Comparison of ENCODE assay signal across 7 mouse cellular contexts in the genomic region with DNA sequence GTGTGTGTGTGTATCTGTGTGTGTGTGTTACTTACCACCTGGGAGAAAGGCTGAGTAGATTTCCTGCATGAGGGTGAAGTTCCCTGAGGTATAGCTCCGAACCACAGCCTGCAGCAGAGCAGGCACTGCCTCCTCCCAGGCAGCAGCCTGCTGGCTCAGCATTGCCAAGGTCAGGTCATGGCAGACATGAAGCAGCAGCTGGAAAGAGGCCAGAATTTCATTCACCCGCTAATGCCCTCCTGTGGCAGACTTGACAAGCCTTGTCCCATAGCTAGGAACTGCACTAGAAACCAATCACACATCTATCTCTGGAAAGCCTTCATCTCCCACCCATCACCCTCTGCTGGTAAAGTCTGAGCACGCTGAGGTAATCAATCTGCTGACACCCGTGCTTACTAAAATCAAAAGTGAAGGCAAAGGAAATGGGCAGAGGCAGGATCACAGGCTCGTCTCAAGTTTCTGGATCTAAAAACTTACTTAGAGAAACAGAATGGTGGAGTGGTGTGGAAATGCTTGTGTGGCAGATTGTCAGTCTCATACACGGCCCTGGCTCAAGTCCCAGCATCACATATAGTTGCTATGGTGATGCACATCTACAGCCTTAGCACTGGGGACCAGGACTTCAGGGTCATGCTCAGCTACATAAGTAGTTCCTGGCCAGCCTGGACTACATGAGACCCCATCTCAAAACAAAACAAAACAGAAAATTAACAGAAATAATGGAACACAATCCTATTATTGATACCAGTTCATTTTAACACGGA. TPM values are rescaled to one million over a fixed set of nuclear protein-coding genes. Genes with fewer than 3 reads are reported as not detected.
A peak's percentile ranks its signal among the peaks of the same experiment; 100 is the strongest.
DNase-seq lines count a peak whose midpoint lies in the region; ATAC-seq lines count a peak whose summit lies in the region.

No protein-coding gene starts in this region.

- H3K4me3 ChIP-seq in neural tube, embryonic 14.5 days (ENCODE audit: low read depth, low read length) = no peak overlapping the region

- no peaks in the 10 kb centered on the region for H3K27me3 ChIP-seq in neural tube, embryonic 14.5 days (ENCODE audit: control insufficient read depth, insufficient read depth, low read length)

- no peak overlapping the region for H3K4me2 ChIP-seq in neural tube, embryonic 14.5 days (ENCODE audit: low read depth, low read length)

- peak; percentile 46; the same call in 1 of the 2 replicates for ATAC-seq in neural tube, embryonic 14.5 days (ENCODE audit: low read depth)

- no peaks in the 10 kb centered on the region for H3K9me3 ChIP-seq in neural tube, embryonic 14.5 days (ENCODE audit: control insufficient read depth, low read length)

- peak; percentile 22 to 48 for DNase-seq in spleen, postnatal 36 days (ENCODE audit: low spot score in 2 of 2)
- DNase-seq in spleen, adult 12 weeks (ENCODE audit: low spot score) = no peak
- DNase-seq in cerebellum, adult 11 months = peak; percentile 66
- peak; percentile 51 to 69 for DNase-seq in heart, adult 9 months (ENCODE audit: low spot score in 2 of 2)
- DNase-seq in kidney, postnatal 14 days = peak; percentile 87
- no peak for DNase-seq in c-Kit-positive CD71-positive TER-119-positive erythroid progenitor cells, embryonic 14.5 days (ENCODE audit: low spot score)

- peaks cover 40% of the 10 kb centered on the region for H3K36me3 ChIP-seq in neural tube, embryonic 14.5 days (ENCODE audit: control insufficient read depth, insufficient read depth, low read length)

- no peaks in the 10 kb centered on the region for H3K4me1 ChIP-seq in neural tube, embryonic 14.5 days (ENCODE audit: control insufficient read depth, insufficient read depth, low read length)

- 0 out of 2 replicates have a peak overlapping the region, but pooled peaks have one; percentile 12 for H3K27ac ChIP-seq in neural tube, embryonic 14.5 days (ENCODE audit: low read depth, low read length)

- no peak overlapping the region for H3K9ac ChIP-seq in neural tube, embryonic 14.5 days (replicated peaks; ENCODE audit: low read depth, low read length)

- WGBS in neural tube, embryonic 14.5 days = 64% methylated on average over 7 of the region's 7 CpGs

RNA-seq across cellular contexts. Expression of a gene that starts 22.6 kb away (rescaled TPM):
- polyA plus RNA-seq in neural tube, embryonic 14.5 days (2014; fragmentation: Nextera tagmentation; extraction: Ambion mirVana) = 107 and 112 TPM in 2 replicates

RNA-seq across cellular contexts. Expression of a gene that starts 33.6 kb away (rescaled TPM):
- not detected in 2 replicates for polyA plus RNA-seq in neural tube, embryonic 14.5 days (2014; fragmentation: Nextera tagmentation; extraction: Ambion mirVana)

RNA-seq across cellular contexts. Expression of a gene that starts 41.8 kb away (rescaled TPM):
- polyA plus RNA-seq in neural tube, embryonic 14.5 days (2014; fragmentation: Nextera tagmentation; extraction: Ambion mirVana) = 14.9 and 15.6 TPM in 2 replicates

RNA-seq across cellular contexts. Expression of a gene that starts 44.9 kb away (rescaled TPM):
- 96.2 and 101 TPM in 2 replicates for polyA plus RNA-seq in neural tube, embryonic 14.5 days (2014; fragmentation: Nextera tagmentation; extraction: Ambion mirVana)

Comparison
In these comparisons a context has a peak if more than half of its experiments do, and no peak if none do; other contexts are left out.
1. DNase-seq: peak in spleen, postnatal 36 days (2 of 2), cerebellum, adult 11 months (single experiment), heart, adult 9 months (2 of 2) and kidney, postnatal 14 days (single experiment); none in spleen, adult 12 weeks (single experiment) and c-Kit-positive CD71-positive TER-119-positive erythroid progenitor cells, embryonic 14.5 days (single experiment).